Mouse (Mus musculus) CH12.LX (cell line): Measurements from ENCODE around the gene Kcmf1. TPM values are rescaled to one million over a fixed set of nuclear protein-coding genes. Genes with fewer than 3 reads are reported as not detected.

Experiments used
- DNase-seq: peaks from one replicate; pipeline ENCODE4 v3.0.0-alpha.2; 2013; ENCODE audit errors: extremely low read depth
- H3K27ac ChIP-seq: 2 replicates; pipeline ENCODE4 v1.5.1; 2012; ENCODE audit warnings: low read depth, mild to moderate bottlenecking, control low read depth, moderate library complexity; ENCODE audit not compliant: insufficient read depth
- H3K27me3 ChIP-seq: replicated peaks from 2 replicates; pipeline ENCODE3; 2012; ENCODE audit warnings: inconsistent platforms
- H3K36me3 ChIP-seq, 2 experiments: replicated peaks in 1 of 2; 2 replicates each; pipeline versions ENCODE3 to v1.6.1; 2012; ENCODE audit warnings: inconsistent platforms in 1 of 2, low read length in 1 of 2, mild to moderate bottlenecking in 1 of 2, mixed read lengths in 1 of 2, moderate library complexity in 1 of 2; ENCODE audit not compliant: control insufficient read depth in 1 of 2, insufficient read depth in 1 of 2
- H3K4me1 ChIP-seq, 2 experiments: 2 replicates each; pipeline ENCODE4 v1.6.1; 2012; ENCODE audit warnings: inconsistent platforms in 1 of 2, moderate library complexity in 1 of 2; ENCODE audit not compliant: insufficient read depth in 2 of 2, control insufficient read depth in 1 of 2
- H3K4me2 ChIP-seq: 2 replicates; pipeline ENCODE4 v1.6.1; 2012; ENCODE audit warnings: low read depth, mild to moderate bottlenecking, control low read depth; ENCODE audit not compliant: poor library complexity, insufficient read depth, severe bottlenecking
- H3K4me3 ChIP-seq, 3 experiments: fragments of 150-350 bp in 1 of 3; sonication (generic) in 1 of 3; replicated peaks in 1 of 3; 2 replicates each; pipeline versions ENCODE3 to v1.5.1; 2011 to 2012; ENCODE audit warnings: low read depth in 2 of 3, low read length in 2 of 3, mild to moderate bottlenecking in 2 of 3, moderate library complexity in 2 of 3, control low read depth in 1 of 3, improper control_type of control experiment in 1 of 3, inconsistent platforms in 1 of 3, mixed read lengths in 1 of 3; ENCODE audit not compliant: poor library complexity in 1 of 3
- H3K79me2 ChIP-seq: replicated peaks from 2 replicates; pipeline ENCODE4 v1.6.1; 2012; ENCODE audit warnings: mild to moderate bottlenecking, moderate library complexity; ENCODE audit not compliant: control insufficient read depth, poor library complexity, insufficient read depth, severe bottlenecking; ENCODE audit errors: extremely low read depth
- H3K9ac ChIP-seq: 2 replicates; pipeline ENCODE4 v1.6.1; 2012; ENCODE audit warnings: low read depth, mild to moderate bottlenecking, control low read depth, moderate library complexity; ENCODE audit not compliant: insufficient read depth
- H3K9me3 ChIP-seq: replicated peaks from 2 replicates; pipeline ENCODE3; 2012; ENCODE audit warnings: low read length, inconsistent platforms, mixed read lengths
- CHD1 ChIP-seq: IDR thresholded peaks from 2 replicates; pipeline ENCODE4 v1.6.1; 2012; ENCODE audit warnings: low read depth, low read length, improper control_type of control experiment, inconsistent platforms
- CTCF ChIP-seq, 2 experiments: IDR thresholded peaks in 1 of 2; conservative IDR thresholded peaks in 1 of 2; 2 replicates each; pipeline ENCODE4 v1.5.1; 2011 to 2012; ENCODE audit warnings: low read depth in 2 of 2, low read length in 2 of 2, improper control_type of control experiment in 1 of 2, inconsistent platforms in 1 of 2, mild to moderate bottlenecking in 1 of 2, moderate library complexity in 1 of 2
- E2F4 ChIP-seq: IDR thresholded peaks from 2 replicates; pipeline ENCODE4 v1.6.1; 2011; ENCODE audit warnings: low read depth, low read length, improper control_type of control experiment; ENCODE audit not compliant: insufficient replicate concordance
- ELF1 ChIP-seq: IDR thresholded peaks from 2 replicates; pipeline ENCODE4 v1.6.1; 2014; ENCODE audit warnings: low read depth, mild to moderate bottlenecking, inconsistent platforms, low read length, improper control_type of control experiment
- EP300 ChIP-seq: IDR thresholded peaks from 2 replicates; pipeline ENCODE4 v1.6.1; 2011; ENCODE audit warnings: low read length, improper control_type of control experiment
- GABPA ChIP-seq: IDR thresholded peaks from 2 replicates; pipeline ENCODE4 v1.6.1; 2012; ENCODE audit warnings: low read depth, low read length, improper control_type of control experiment, inconsistent platforms; ENCODE audit not compliant: insufficient replicate concordance
- HCFC1 ChIP-seq: IDR thresholded peaks from 2 replicates; pipeline ENCODE4 v1.6.1; 2012; ENCODE audit warnings: low read depth, mild to moderate bottlenecking, inconsistent platforms, low read length, improper control_type of control experiment
- IRF4 ChIP-seq: IDR thresholded peaks from 2 replicates; pipeline ENCODE4 v1.6.1; 2014; ENCODE audit warnings: low read depth, mild to moderate bottlenecking, inconsistent platforms, low read length, improper control_type of control experiment
- JUN ChIP-seq: IDR thresholded peaks from 2 replicates; pipeline ENCODE4 v1.6.1; 2011; ENCODE audit warnings: low read depth, mild to moderate bottlenecking, low read length, improper control_type of control experiment, moderate library complexity; ENCODE audit not compliant: insufficient read depth
- KAT2A ChIP-seq: IDR thresholded peaks from 2 replicates; pipeline ENCODE4 v1.6.1; 2012; ENCODE audit warnings: low read length, improper control_type of control experiment, inconsistent platforms; ENCODE audit not compliant: insufficient replicate concordance
- MAX ChIP-seq: IDR thresholded peaks from 2 replicates; pipeline ENCODE4 v1.6.1; 2011; ENCODE audit warnings: low read length, improper control_type of control experiment
- MEF2A ChIP-seq: IDR thresholded peaks from 2 replicates; pipeline ENCODE4 v1.6.1; 2014; ENCODE audit warnings: low read depth, mild to moderate bottlenecking, inconsistent platforms, low read length, improper control_type of control experiment, borderline replicate concordance
- MYC ChIP-seq: IDR thresholded peaks from 2 replicates; pipeline ENCODE4 v1.6.1; 2011; ENCODE audit warnings: low read depth, mild to moderate bottlenecking, improper control_type of control experiment, low read length
- NELFE ChIP-seq: IDR thresholded peaks from 2 replicates; pipeline ENCODE4 v1.6.1; 2011; ENCODE audit warnings: low read depth, low read length, improper control_type of control experiment
- NRF1 ChIP-seq: IDR thresholded peaks from 2 replicates; pipeline ENCODE4 v1.6.1; 2014; ENCODE audit warnings: low read depth, mild to moderate bottlenecking, inconsistent platforms, low read length, improper control_type of control experiment, moderate library complexity
- POLR2A ChIP-seq: IDR thresholded peaks from 2 replicates; pipeline ENCODE4 v1.6.1; 2011; ENCODE audit warnings: low read depth, mild to moderate bottlenecking, improper control_type of control experiment, low read length
- POLR2AphosphoS2 ChIP-seq: IDR thresholded peaks from 2 replicates; pipeline ENCODE4 v1.6.1; 2011; ENCODE audit warnings: low read depth, low read length, improper control_type of control experiment
- RCOR1 ChIP-seq: conservative IDR thresholded peaks from 2 replicates; pipeline ENCODE4 v1.6.1; 2012; ENCODE audit warnings: low read depth, mild to moderate bottlenecking, inconsistent platforms, low read length, improper control_type of control experiment
- SIN3A ChIP-seq: IDR thresholded peaks from 2 replicates; pipeline ENCODE4 v1.6.1; 2012; ENCODE audit warnings: low read length, improper control_type of control experiment, inconsistent platforms
- TBP ChIP-seq: conservative IDR thresholded peaks from 2 replicates; pipeline ENCODE4 v1.6.1; 2011; ENCODE audit warnings: low read depth, low read length, improper control_type of control experiment
- TCF12 ChIP-seq: IDR thresholded peaks from 2 replicates; pipeline ENCODE4 v1.6.1; 2014; ENCODE audit warnings: low read depth, mild to moderate bottlenecking, inconsistent platforms, low read length, improper control_type of control experiment
- ZC3H11A ChIP-seq: IDR thresholded peaks from 2 replicates; pipeline ENCODE4 v1.6.1; 2012; ENCODE audit warnings: low read depth, mild to moderate bottlenecking, inconsistent platforms, low read length, improper control_type of control experiment
- ZKSCAN1 ChIP-seq: IDR thresholded peaks from 2 replicates; pipeline ENCODE4 v1.6.1; 2012; ENCODE audit warnings: low read depth, inconsistent platforms, low read length, improper control_type of control experiment, borderline replicate concordance
- ZMIZ1 ChIP-seq: IDR thresholded peaks from 2 replicates; pipeline ENCODE4 v1.6.1; 2012; ENCODE audit warnings: low read depth, mild to moderate bottlenecking, inconsistent platforms, low read length, improper control_type of control experiment
- ZNF384 ChIP-seq: IDR thresholded peaks from 2 replicates; pipeline ENCODE4 v1.6.1; 2012; ENCODE audit warnings: low read depth, low read length, improper control_type of control experiment, inconsistent platforms
- dilution Hi-C: fragments of 300-500 bp; cut with MboI; formaldehyde crosslinking; loops from 2 replicates; pipeline ENCODE4 v1.14.3; 2020; ENCODE audit warnings: low sequenced_read_pairs; ENCODE audit not compliant: extremely low pct_unique_long_range_greater_than_20kb, extremely low pct_ligation_motif_present
- in situ Hi-C: fragments of 300-500 bp; cut with MboI; formaldehyde crosslinking; loops from 3 replicates; pipeline ENCODE4 v1.14.3; 2019; ENCODE audit warnings: low sequenced_read_pairs, low pct_ligation_motif_present, low pct_unique_long_range_greater_than_20kb, mixed read lengths
- polyA plus RNA-seq: library from polyadenylated mRNA; unstranded; fragments of >175 nt; gene quantifications from 2 replicates; pipeline ENCODE4 v1.2.1, GENCODE M21; 2012; ENCODE audit warnings: low read depth; ENCODE audit not compliant: insufficient read length
- total RNA-seq, 2 experiments: library from RNA; depleted of rRNA; stranded (reverse); fragments of 300-350 nt in 1 of 2; fragments of >200 nt in 1 of 2; gene quantifications; 2 replicates each; pipeline ENCODE4 v1.2.3; 2012 to 2014

The Kcmf1 gene
- total and polyA plus RNA-seq, 3 experiments, result 98.0 to 207 (median 108) TPM

DNA sequence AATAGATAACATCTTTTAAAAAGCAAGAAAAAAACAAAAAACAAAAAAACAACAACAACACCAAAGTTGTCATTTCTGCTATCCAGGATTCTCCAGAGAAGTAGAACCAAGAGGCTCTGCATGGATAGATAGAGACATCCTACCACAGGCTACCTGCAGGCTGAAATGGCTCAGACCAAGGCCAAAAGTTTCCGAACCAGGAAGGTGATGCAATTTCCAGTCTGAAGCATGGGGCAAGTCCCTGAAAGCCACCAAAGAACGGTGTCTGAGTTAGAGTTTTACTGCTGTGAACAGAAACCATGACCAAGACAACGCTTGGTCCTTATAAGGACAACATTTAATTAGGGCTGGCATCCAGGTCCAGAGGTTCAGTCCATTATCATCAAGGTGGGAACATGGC is 48.6 kb upstream of the Kcmf1 start:
- in situ Hi-C loops, result loop anchor here (10.0 kb wide), 1 partner anchor 206 kb away; no protein-coding TSS in a partner anchor
- dilution Hi-C loops, result no loop called here
- Histone ChIP-seq H3K4me1 (peaks cover 6 to 27% of the 10 kb centered on the region in 2 experiments; a peak in 3 of 4 replicates), H3K36me3 (no peaks in the 10 kb centered on the region), H3K9me3 (peaks cover 6% of the 10 kb centered on the region), H3K79me2 (no peaks in the 10 kb centered on the region), H3K9ac (no peak overlapping the region), H3K4me3 (no peak overlapping the region), H3K27me3 (no peaks in the 10 kb centered on the region), H3K27ac (no peak overlapping the region), H3K4me2 (no peak overlapping the region)
- TF ChIP-seq POLR2AphosphoS2 (no peak), RCOR1 (no peak), ZKSCAN1 (no peak), ELF1 (0 out of 2 replicates have a peak, but pooled peaks have one; percentile 34), GABPA (no peak), E2F4 (no peak), MYC (no peak), NELFE (no peak), SIN3A (no peak), ZMIZ1 (no peak), IRF4 (peak; percentile 25; the same call in 1 of the 2 replicates), KAT2A (no peak)
- DNase-seq, result no peak

DNA sequence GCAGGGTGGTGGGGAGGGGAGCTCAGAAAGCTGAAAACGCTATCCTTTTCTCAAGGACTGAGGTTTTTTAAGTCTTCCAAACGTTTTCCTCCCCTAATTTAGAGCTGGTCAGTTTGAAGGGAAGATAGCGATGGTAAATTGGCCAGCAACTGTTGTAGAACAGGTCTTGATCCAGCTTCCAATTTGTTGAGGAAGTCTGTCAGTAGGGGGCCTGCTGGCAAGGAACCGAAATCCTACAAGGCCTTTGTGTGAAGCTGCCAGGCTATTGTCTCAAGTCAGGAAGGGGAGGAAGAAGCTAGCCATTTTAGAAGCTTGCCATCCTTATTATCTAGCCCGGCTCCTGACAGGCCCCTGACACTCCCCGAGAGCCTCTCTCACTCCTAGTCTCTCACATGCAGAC is 48.2 kb upstream of the Kcmf1 start:
- Histone ChIP-seq H3K79me2 (no peaks in the 10 kb centered on the region), H3K27me3 (no peaks in the 10 kb centered on the region), H3K4me2 (no peak overlapping the region), H3K36me3 (no peaks in the 10 kb centered on the region), H3K4me3 (no peak overlapping the region), H3K9me3 (peaks cover 6% of the 10 kb centered on the region), H3K4me1 (peaks cover 6 to 24% of the 10 kb centered on the region in 2 experiments; a peak in 3 of 4 replicates), H3K27ac (no peak overlapping the region), H3K9ac (no peak overlapping the region)
- no peak for DNase-seq
- dilution Hi-C loops (no loop called here), in situ Hi-C loops (loop anchor here (10.0 kb wide), 1 partner anchor 207 kb away; no protein-coding TSS in a partner anchor)
- no peak for TF ChIP-seq TCF12
- no peak for TF ChIP-seq SIN3A
- no peak for TF ChIP-seq POLR2A
- no peak for TF ChIP-seq MEF2A
- no peak for TF ChIP-seq ZNF384
- TF ChIP-seq MAX, result no peak
- TF ChIP-seq HCFC1, result no peak
- TF ChIP-seq CTCF (conservative IDR thresholded peaks at IDR 0.05 in 1 of 2, IDR thresholded peaks at IDR 0.05 in 1 of 2; ENCODE audit: low read depth in 2 of 2, low read length in 2 of 2), result no peak
- no peak for TF ChIP-seq ZC3H11A
- TF ChIP-seq JUN, result no peak
- no peak for TF ChIP-seq E2F4
- TF ChIP-seq POLR2AphosphoS2, result no peak
- TF ChIP-seq NRF1, result no peak
- no peak for TF ChIP-seq EP300
- TF ChIP-seq CHD1, result no peak
- TF ChIP-seq TBP, result no peak
